Mouse (Mus musculus) large intestine, adult 2 months (tissue): Measurements from ENCODE around the gene Tiam2. TPM values are rescaled to one million over a fixed set of nuclear protein-coding genes. Genes with fewer than 3 reads are reported as not detected.
"Not testable (repeated sequence)": the region's sequence is repeated elsewhere in the genome, so short reads cannot be mapped to it uniquely, and the experiment has no call there.

Experiments used
- DNase-seq: peaks from one replicate; pipeline ENCODE4 v3.0.0-alpha.2; 2012; ENCODE audit warnings: low read depth, low spot score
- WGBS: fragments of 180-500 bp; shearing (Covaris S2); methylation state at CpG from one replicate; pipeline ENCODE4 v1.1.7; 2018; 5-methylcytosine and 5-hydroxymethylcytosine counted together
- polyA plus RNA-seq: library from polyadenylated mRNA; depleted of rRNA; stranded (reverse); fragments of >200 nt; gene quantifications from 2 replicates; pipeline ENCODE4 v1.2.3, GENCODE M21; 2012

Tiam2 gene
- polyA plus RNA-seq, 1 experiment: 3.8 TPM

DNA sequence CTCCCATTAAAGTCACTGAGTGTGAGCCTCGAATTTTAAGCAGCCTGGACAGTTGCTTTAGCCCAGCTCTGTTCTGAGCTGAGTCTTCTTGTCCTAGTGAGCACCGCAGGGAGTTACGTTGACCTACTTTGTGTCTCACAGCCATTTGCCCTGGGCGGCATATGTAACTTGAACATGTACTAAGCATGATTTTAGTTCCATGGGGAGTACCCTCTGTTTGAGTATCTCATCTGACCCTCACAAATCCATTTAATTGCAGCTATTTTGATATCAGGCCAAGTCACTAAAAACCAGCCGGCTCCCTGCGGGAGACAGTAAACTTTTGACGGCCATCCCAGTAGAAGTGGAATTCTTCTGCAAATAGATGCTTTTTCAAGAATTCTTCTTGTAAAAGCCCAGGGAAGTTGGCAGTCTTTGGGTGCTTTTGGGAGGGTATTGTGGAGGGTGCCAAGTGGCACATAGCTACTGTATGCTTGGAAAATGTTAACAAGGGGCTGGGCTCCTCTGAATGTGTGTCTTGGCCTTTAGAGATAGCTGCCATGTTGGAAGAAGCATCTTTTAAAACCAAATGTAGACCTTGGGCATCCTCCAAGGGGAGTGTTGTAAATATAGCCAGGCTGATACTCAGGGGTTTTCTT, 10.6 kb downstream of the Tiam2 start:
- 59% methylated on average over 7 of the region's 7 CpGs for WGBS
- DNase-seq: no peak

GRCm38 (mm10) chr17:3337525-3337888, 11.1 kb downstream of the Tiam2 start:
- 70% methylated on average over 4 of the region's 4 CpGs for WGBS
- DNase-seq: no peak

DNA sequence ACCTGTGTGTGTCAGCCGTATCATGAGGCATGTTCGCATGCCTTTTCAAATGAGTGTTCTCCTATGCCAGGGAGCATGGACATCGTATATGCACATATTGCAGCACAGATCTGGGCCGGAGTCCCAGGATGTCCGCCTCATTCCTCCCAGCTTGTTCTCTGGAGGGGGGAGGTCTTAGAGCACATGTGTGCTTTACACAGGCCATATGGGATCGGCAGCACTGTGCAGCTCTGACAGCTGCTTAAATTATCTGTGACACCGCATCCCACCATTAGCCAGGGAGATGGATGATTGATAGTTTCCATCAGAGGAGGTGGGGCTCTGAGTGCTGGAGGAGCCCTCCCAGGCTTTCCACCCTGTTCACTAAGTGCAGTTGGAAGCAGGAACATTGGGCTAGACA, 12.4 kb downstream of the Tiam2 start:
- 87% methylated on average over 7 of the region's 7 CpGs for WGBS

GRCm38 (mm10) chr17:3344872-3345271, 18.5 kb downstream of the Tiam2 start:
- DNase-seq: no peak
- 82% methylated on average over 7 of the region's 7 CpGs for WGBS

More for the DNA sequence above, 12.4 kb downstream of the Tiam2 start:
- DNase-seq: no peak

DNA sequence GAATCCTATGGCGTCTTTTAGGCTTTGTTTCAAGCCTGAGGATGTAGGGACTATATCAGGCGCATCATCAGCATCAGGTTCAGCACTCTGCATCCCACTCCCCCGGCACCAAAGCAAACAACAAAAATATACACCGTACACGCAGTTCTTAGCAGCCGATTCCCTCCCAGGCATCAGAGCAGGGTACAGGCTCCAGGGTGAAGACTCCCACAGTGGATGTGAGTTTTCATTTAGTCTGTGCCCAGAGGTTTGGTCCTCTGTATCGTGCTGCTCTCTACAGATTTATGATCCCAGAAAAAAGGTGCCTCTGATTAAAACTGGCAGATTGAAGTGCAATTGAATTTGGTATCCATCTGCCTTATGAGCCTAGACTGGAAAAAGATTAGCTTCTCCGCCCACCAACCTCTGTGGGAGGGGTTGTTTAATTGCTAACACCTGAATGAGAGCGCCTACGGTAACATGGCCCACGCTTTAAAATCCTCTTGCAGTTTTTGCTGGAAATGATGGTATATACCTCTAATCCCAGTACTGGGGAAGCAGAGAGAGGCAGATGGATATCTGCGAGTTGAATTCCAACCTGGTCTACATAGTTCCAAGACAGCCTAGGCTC, 19.0 kb downstream of the Tiam2 start:
- WGBS: 78% methylated on average over 12 of the region's 12 CpGs
- DNase-seq: no peak

GRCm38 (mm10) chr17:3347800-3348199, 21.4 kb downstream of the Tiam2 start:
- DNase-seq: no peak
- WGBS: 90% methylated on average over 2 of the region's 2 CpGs

- no peak for DNase-seq
- WGBS: 91% methylated on average over 5 of the region's 5 CpGs
Measured at GRCm38 (mm10) chr17:3349331-3349730, 23.0 kb downstream of the Tiam2 start.

GRCm38 (mm10) chr17:3349939-3350338, 23.6 kb downstream of the Tiam2 start:
- 48% methylated on average over 12 of the region's 12 CpGs for WGBS
- DNase-seq: no peak

DNA sequence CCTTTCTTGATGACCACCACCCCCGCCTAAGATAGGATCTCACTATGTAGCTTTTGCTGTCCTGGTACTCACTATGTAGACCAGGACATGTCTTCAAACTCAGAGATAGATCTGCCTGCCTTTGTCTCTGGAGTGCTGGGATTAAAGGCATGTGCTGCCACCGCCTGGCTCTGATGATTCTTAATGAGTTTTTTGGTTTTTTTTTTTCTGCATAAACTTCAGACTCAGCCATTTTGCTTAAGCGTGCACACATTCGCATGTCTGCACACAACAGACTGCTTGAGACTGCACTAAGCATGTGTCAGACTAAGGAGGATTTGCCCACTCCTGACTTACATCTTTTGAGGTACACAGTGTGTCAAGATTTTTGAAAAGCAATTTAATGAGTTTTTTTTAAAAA, 24.0 kb downstream of the Tiam2 start:
- WGBS: 83% methylated on average over 4 of the region's 4 CpGs
- no peak for DNase-seq

- 28% methylated on average over 4 of the region's 4 CpGs for WGBS
- DNase-seq: peak; percentile 60
Measured at GRCm38 (mm10) chr17:3351668-3352067, 25.3 kb downstream of the Tiam2 start.

GRCm38 (mm10) chr17:3353141-3353540, 26.8 kb downstream of the Tiam2 start:
- WGBS: over 99% methylated on average over 10 of the region's 10 CpGs
- DNase-seq: not testable (repeated sequence)

GRCm38 (mm10) chr17:3354856-3355255, 28.5 kb downstream of the Tiam2 start:
- no peak for DNase-seq
- 53% methylated on average over 3 of the region's 3 CpGs for WGBS

DNA sequence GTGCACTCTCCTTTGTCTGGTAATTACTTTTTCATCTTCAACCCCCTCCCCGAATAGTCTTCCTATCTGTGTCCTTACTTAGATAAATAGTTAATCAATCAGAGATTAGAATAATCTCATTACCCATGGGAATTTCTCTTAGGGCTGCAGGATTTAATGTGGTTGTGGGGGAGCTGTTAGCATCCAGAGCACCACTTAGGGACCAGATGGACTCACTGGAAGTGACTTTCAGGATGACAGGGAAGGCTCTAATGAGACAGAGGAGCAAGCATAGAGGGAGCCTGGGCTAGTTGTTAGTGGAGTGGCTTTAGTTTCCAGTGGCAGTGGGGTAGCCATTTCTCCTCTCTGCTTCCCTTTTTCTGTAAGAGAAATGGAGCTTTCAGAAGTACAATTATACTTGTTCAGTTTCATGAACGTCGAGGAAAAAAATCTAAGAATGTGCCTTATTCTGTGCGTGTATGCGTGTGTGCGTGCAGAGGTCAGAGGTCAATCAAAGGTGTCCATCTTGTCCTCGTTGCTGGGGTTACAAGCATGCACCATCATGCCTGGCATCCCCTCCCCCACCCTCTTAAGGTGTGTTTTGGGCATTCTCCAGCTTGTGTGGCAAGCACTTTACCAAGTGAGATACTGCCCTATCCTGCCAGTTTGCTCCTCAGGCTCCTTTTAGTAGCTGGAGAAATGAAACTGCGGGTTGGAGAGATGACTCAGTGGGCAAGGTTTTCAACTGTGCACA, 30.4 kb downstream of the Tiam2 start:
- WGBS: 89% methylated on average over 8 of the region's 8 CpGs
- no peak for DNase-seq

DNA sequence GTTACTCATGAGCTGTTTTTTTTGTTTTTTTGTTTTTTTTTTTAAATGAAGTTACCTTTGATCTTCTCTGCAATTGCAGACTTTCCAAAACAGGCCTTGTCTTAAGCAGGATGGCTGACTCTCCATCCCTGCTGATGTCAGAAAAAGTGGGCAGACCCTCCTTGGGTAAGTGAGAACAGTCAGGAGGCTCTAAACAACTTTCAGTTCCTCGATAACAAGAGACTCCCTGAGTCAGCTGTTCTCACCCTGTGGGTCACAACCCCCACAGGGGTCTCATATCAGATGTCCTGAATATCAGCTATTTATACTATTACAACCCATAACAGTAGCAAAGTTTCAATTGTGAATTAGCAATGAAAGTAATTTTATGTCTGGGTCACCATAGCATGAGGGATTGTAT, 33.9 kb downstream of the Tiam2 start:
- no peak for DNase-seq
- WGBS: 48% methylated on average over 1 of the region's 1 CpGs

- DNase-seq: no peak
- WGBS: 81% methylated on average over 2 of the region's 2 CpGs
Measured at GRCm38 (mm10) chr17:3361751-3362150, 35.4 kb downstream of the Tiam2 start.

DNA sequence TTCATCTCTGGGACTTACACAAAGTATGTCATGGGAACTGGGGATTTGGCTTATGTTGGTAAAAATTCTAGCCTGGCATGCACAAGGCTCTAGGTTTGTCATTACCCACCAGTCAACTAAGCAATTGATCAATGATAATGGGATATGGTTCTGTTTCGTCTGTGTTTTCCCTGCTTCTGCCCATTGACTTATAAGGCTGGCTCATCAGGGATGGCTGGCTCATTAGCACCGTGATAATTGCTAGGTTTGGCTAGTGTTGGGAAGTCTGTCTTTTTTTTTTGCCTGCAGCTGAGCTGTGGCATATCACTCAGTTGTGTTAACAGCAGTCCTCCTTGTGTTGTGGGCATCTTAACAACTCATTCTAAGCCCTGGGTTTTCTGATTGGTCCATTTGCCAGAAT, 36.8 kb downstream of the Tiam2 start:
- 93% methylated on average over 2 of the region's 2 CpGs for WGBS
- no peak for DNase-seq

- DNase-seq: peak; percentile 77
Measured at GRCm38 (mm10) chr17:3366741-3367140, 40.4 kb downstream of the Tiam2 start.

DNA sequence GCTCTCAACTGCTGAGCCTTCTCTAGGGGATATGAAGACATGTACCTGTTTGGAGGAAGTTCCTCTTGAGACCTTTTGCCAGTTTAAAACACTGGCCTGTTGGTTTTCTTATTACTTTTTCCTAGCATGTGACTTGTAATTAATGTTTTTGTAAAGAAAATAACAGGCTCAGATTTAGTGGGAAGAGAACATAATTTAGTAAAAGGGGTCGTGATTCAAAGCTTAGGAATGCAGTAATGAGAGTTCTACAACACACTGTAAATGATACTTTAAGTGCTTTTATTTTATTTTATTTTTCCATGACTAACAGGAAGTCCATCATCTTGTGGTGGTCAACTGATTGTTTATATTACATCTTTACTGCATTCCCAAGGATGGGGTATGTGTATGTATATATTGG, 42.0 kb downstream of the Tiam2 start:
- 50% methylated on average over 1 of the region's 1 CpGs for WGBS
- no peak for DNase-seq

More at GRCm38 (mm10) chr17:3366741-3367140, 40.4 kb downstream of the Tiam2 start:
- WGBS: 26% methylated on average over 3 of the region's 3 CpGs

GRCm38 (mm10) chr17:3369631-3370030, 43.3 kb downstream of the Tiam2 start:
- 13% methylated on average over 4 of the region's 4 CpGs for WGBS
- peak; percentile 85 for DNase-seq

- DNase-seq: no peak
- WGBS: 57% methylated on average over 2 of the region's 2 CpGs
Measured at GRCm38 (mm10) chr17:3378606-3379005, 52.2 kb downstream of the Tiam2 start.
